Mouse (Mus musculus): ENCODE results near the gene Ezh1. TPM values are rescaled to one million over a fixed set of nuclear protein-coding genes. Genes with fewer than 3 reads are reported as not detected.

Gene Ezh1
- polyA plus RNA-seq, 1 experiment = 2.0 TPM

DNA sequence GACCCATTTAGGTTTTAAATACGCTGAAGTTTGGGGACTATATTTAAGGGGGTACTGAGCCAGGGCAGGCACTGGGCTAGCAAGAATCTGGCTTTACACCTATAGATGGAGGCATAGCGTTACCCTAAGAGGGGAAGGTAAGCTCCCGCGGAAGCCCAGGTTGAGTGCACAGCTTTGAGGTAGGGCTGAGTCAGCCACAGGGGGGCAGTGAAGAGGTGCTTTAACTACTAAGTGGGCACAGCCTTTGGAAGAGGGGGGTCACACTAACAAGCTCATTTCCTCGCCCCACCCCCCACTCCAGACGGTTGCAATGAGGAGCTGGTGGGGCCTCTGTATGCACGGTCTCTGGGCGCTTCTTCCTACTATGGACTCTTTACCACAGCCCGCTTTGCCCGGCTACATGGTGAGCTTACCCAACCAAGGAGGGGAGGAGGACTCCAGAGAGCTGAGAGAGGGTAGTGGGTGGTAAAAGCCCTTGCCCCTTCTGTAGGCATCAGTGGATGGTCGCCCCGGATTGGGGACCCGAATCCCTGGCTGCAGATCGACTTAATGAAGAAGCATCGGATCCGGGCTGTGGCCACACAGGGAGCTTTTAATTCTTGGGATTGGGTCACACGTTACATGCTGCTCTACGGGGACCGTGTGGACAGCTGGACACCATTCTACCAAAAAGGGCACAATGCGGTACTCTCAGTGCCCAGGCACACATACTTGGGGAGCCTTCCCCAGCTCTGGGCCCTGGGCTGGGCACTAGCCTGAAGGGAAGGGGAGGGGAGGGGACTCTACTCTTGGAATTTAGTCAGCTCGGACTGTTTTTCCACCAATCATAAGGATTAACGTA lies 49.1 kb downstream of the Ezh1 start:
- TF ChIP-seq GATA1 (IDR thresholded peaks at IDR 0.05; ENCODE audit: borderline replicate concordance, low read length) (no peak), FLI1 (IDR thresholded peaks at IDR 0.05; ENCODE audit: low read length) (no peak)
- Histone ChIP-seq H3K4me3 (replicated peaks) (peak overlapping the region; percentile 42), H3K36me3 (replicated peaks; ENCODE audit: low read length) (peaks cover 2% of the 10 kb centered on the region), H3K9me3 (no peaks in the 10 kb centered on the region), H3K4me1 (peaks cover 95% of the 10 kb centered on the region), H3K27me3 (replicated peaks) (peaks cover 87% of the 10 kb centered on the region)

DNA sequence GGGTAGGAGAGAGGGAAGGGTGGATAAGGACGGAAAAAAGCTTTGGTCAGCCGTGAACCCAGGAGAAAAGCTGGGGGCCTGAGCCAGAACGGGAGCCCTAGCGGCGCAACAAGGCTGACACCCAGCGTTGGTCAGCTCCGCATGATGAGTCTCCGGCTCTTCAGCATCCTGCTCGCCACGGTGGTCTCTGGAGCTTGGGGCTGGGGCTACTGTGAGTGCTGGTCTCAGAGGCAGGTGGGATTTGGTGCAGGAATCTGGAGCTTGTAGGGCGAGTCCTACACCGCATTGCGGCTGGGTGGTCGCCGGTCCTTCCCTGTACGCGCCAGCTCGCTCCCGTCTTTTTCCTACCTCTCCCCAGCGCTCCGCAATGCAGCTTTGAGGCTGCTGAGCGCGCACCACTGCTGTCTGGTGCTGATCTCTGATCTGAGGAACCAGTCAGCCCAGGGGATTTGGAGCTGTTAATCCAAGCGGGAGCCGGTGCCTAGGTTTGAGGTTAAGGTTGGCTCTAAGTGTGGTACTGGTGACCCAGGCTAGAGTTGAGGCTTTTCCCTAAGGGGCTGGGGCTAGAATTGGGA lies 50.1 kb downstream of the Ezh1 start:
- H3K4me1 ChIP-seq = peaks cover 96% of the 10 kb centered on the region
- TF ChIP-seq FLI1 (IDR thresholded peaks at IDR 0.05; ENCODE audit: low read length) (no peak), GATA1 (IDR thresholded peaks at IDR 0.05; ENCODE audit: borderline replicate concordance, low read length) (no peak)
- no peaks in the 10 kb centered on the region for H3K36me3 ChIP-seq (replicated peaks; ENCODE audit: low read length)
- peaks cover 89% of the 10 kb centered on the region for H3K27me3 ChIP-seq (replicated peaks)
- peak overlapping the region; percentile 81 for H3K4me3 ChIP-seq (replicated peaks)
- no peaks in the 10 kb centered on the region for H3K9me3 ChIP-seq

DNA sequence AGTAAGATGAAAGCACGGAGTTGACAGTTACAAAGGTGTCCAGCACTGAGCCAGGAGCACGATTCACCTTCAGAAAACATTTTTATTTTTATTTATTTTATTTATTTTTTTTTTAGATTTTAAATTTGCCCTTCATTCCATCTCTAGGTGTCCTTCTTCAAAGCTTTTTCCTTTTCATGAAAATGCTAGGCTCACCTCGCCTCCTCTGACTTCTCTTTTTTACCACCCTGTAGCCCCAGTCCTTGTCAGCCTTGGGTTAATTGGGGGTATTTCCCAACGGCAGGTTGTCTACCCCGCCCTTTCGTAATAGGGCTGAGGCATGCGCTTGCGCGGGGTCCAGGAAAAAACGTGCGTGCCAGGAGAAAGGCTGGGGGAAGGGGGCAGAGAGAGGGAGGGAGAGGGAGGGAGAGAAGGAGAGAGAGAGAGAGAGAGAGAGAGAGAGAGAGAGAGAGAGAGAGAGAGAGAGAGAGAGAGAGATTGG lies 50.6 kb downstream of the Ezh1 start:
- H3K4me3 ChIP-seq (replicated peaks) = peak overlapping the region; percentile 81
- no peaks in the 10 kb centered on the region for H3K36me3 ChIP-seq (replicated peaks; ENCODE audit: low read length)
- no peaks in the 10 kb centered on the region for H3K9me3 ChIP-seq
- H3K4me1 ChIP-seq = peaks cover 96% of the 10 kb centered on the region
- peaks cover 91% of the 10 kb centered on the region for H3K27me3 ChIP-seq (replicated peaks)
- TF ChIP-seq GATA1 (IDR thresholded peaks at IDR 0.05; ENCODE audit: borderline replicate concordance, low read length) (no peak), FLI1 (IDR thresholded peaks at IDR 0.05; ENCODE audit: low read length) (no peak)

DNA sequence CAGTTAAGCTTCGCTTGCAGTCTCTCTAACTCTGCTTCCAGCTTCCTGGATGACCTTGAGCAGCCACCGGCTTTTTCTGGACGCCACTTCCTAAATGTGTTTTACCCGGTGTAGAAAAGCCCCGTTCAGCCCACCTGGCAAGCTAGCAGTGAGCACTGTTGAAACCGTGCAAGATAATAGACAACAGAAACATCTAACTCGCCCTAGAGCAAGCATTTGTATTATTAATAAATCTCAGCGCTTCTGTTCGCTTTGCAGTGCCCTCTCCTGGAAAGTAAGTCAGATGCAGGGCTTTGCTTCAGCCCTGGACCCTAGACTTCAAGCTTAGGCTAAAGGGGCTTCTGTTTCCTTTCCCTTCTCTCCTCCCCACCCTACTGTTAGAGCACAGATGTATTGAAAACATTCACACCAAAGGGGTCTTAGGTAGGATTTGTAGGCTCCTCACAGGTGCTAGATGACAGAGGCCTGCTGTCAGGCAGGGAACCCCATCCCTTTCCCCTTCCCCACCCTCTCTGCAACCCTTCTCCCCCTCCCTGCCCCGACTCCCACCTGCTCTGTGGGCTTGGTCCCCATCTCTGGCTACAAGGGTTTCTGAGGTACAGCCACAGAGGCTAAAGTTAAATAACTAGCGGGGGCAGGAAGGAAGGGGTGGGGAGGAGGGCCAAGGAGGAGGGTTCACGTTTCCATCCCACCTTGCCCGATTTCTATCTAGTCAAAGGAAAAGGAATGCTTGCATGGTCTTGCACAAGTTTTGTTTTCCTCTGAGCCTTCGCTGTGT lies 51.2 kb downstream of the Ezh1 start, which contains the start of gene Ccr10:
Gene Ccr10, minus strand, starts transcription at position 593 of the 778 bp plus-strand sequence.
- peak within 1 kb of the TSS; percentile 89 for H3K4me3 ChIP-seq (replicated peaks)

DNA sequence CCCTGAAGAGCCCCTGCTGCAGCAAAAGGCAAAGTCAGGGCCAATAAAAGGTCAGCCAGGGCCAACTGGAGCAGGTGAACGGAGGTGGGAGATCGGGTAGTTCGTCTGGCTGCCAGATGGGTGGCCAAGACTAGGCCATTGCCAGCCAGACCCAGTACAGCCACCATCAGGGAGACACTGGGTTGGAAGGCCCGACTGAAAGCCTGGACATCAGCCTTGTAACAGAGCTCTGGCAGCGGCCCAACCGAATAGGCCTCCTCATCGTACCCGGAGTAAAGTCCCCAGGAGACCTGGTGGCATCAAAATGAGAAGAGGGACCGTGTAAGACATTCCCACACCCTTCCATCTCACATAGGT lies 51.9 kb downstream of the Ezh1 start:
- peaks cover 94% of the 10 kb centered on the region for H3K4me1 ChIP-seq

More for the DNA sequence above, 51.2 kb downstream of the Ezh1 start, which contains the start of gene Ccr10:
- Histone ChIP-seq H3K9me3 (no peaks in the 10 kb centered on the region), H3K36me3 (replicated peaks; ENCODE audit: low read length) (no peaks in the 10 kb centered on the region), H3K4me1 (peaks cover 96% of the 10 kb centered on the region), H3K27me3 (replicated peaks) (peaks cover 93% of the 10 kb centered on the region)
- TF ChIP-seq GATA1 (IDR thresholded peaks at IDR 0.05; ENCODE audit: borderline replicate concordance, low read length) (no peak), FLI1 (IDR thresholded peaks at IDR 0.05; ENCODE audit: low read length) (no peak)

DNA sequence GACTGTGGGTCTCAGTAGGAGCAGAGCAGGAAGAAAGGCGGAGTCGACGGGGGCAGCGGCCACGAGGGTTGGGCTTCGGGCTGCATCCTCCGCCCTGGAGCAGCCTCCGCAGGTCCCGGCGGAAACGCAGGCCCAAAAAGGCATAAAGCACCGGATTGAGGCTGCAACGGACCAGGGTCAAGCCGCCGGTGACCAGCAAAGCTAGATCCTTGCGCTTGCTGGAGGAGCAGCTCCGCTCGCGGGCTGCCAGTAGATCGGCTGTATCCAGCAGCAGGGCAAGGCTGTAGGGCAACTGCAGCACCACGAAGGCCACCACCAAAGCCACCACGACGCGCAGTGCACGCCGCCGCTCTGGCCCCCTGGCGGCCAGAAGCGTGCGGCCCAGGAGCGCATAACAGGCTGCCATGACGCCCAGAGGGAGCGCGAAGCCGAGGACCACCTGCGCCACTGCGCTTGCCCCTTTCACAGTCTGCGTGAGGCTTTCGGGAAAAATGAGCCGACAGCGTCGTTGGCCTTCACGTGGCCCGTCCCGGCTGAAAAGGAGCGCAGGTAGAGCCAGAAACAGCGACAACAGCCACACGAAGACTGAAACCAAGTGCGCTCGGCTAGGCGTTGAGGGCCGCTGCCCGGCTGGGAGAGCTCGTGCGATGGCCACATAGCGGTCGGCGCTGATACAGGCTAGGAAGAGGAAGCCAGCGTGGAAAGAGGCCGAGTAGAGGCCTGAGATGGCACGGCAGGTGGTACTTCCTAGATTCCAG lies 52.5 kb downstream of the Ezh1 start:
- peaks cover 97% of the 10 kb centered on the region for H3K27me3 ChIP-seq (replicated peaks)

More for the DNA sequence above, 51.9 kb downstream of the Ezh1 start:
- Histone ChIP-seq H3K36me3 (replicated peaks; ENCODE audit: low read length) (no peaks in the 10 kb centered on the region), H3K4me3 (replicated peaks) (peak overlapping the region; percentile 89), H3K9me3 (no peaks in the 10 kb centered on the region), H3K27me3 (replicated peaks) (peaks cover 97% of the 10 kb centered on the region)
- TF ChIP-seq FLI1 (IDR thresholded peaks at IDR 0.05; ENCODE audit: low read length) (no peak), GATA1 (IDR thresholded peaks at IDR 0.05; ENCODE audit: borderline replicate concordance, low read length) (no peak)

DNA sequence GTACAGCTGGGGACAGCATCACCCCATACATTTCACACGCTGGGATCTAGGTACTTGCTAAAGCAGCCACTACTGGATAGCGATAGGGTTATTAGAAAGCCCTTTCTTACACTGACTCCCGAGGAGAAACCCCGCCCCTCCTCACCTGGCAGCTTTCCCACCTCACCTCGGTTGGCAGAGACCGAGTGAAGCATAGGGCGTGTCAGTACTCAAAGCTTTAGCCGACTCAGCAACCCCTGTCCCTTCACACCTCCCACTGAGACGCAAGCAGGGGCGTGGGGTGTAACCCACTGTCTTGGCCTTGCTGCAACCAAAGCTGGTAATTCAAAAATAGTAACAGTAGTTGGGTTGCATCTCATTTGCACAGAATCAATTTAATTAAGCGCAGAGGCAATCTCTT lies 53.2 kb downstream of the Ezh1 start:
- H3K4me1 ChIP-seq = peaks cover 83% of the 10 kb centered on the region

More for the DNA sequence above, 52.5 kb downstream of the Ezh1 start:
- Histone ChIP-seq H3K4me3 (replicated peaks) (peak overlapping the region; percentile 89), H3K9me3 (no peaks in the 10 kb centered on the region), H3K4me1 (peaks cover 90% of the 10 kb centered on the region), H3K36me3 (replicated peaks; ENCODE audit: low read length) (no peaks in the 10 kb centered on the region)
- TF ChIP-seq GATA1 (IDR thresholded peaks at IDR 0.05; ENCODE audit: borderline replicate concordance, low read length) (no peak), FLI1 (IDR thresholded peaks at IDR 0.05; ENCODE audit: low read length) (no peak)

DNA sequence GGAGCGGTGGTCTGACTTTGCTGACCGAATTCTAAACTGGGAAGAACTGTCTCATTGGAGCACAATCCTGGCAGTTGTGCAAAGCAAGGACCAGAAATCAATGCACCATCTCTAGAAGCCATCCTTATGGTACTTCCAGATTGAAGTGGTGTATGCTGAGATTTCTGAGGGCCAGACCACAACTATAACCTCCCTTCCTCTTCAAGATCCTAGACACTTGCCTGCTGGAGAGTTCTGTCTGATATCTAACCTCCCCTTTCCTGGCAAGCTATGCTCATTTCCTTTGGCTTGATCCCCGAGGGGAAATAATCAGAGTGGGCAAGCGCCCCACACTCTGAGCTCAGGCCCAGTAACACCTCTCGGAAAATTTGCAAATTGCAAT lies 53.8 kb downstream of the Ezh1 start:
- no peak for TF ChIP-seq GATA1 (IDR thresholded peaks at IDR 0.05; ENCODE audit: borderline replicate concordance, low read length)
- no peak for TF ChIP-seq FLI1 (IDR thresholded peaks at IDR 0.05; ENCODE audit: low read length)
- peaks cover 83% of the 10 kb centered on the region for H3K4me1 ChIP-seq
- H3K9me3 ChIP-seq = no peaks in the 10 kb centered on the region
- peaks cover 97% of the 10 kb centered on the region for H3K27me3 ChIP-seq (replicated peaks)
- H3K4me3 ChIP-seq (replicated peaks) = peak overlapping the region; percentile 94
- H3K36me3 ChIP-seq (replicated peaks; ENCODE audit: low read length) = no peaks in the 10 kb centered on the region

More for the DNA sequence above, 53.2 kb downstream of the Ezh1 start:
- no peaks in the 10 kb centered on the region for H3K36me3 ChIP-seq (replicated peaks; ENCODE audit: low read length)
- H3K27me3 ChIP-seq (replicated peaks) = peaks cover 97% of the 10 kb centered on the region
- no peaks in the 10 kb centered on the region for H3K9me3 ChIP-seq
- H3K4me3 ChIP-seq (replicated peaks) = peak overlapping the region; percentile 89
- no peak for TF ChIP-seq GATA1 (IDR thresholded peaks at IDR 0.05; ENCODE audit: borderline replicate concordance, low read length)
- TF ChIP-seq FLI1 (IDR thresholded peaks at IDR 0.05; ENCODE audit: low read length) = no peak

Data from megakaryocyte, embryonic 14.5 days (primary cell).